Mouse (Mus musculus) heart, postnatal 0 days (tissue): Measurements from ENCODE around the gene Ambra1. TPM values are rescaled to one million over a fixed set of nuclear protein-coding genes. Genes with fewer than 3 reads are reported as not detected.

Experiments used
- ATAC-seq: fragments of 200-750 bp; cut with Nextera tagmentation; 2 replicates; pipeline ENCODE4 v1.8.0; 2017; ENCODE audit warnings: low read depth, moderate number of reproducible peaks, moderate library complexity; ENCODE audit not compliant: insufficient read depth
- DNase-seq: peaks from one replicate; pipeline ENCODE4 v3.0.0-alpha.2; 2016; ENCODE audit warnings: low spot score
- H3K27ac ChIP-seq: fragments of 300-500 bp; sonication (generic); 2 replicates; pipeline ENCODE4 v1.5.1; 2014; ENCODE audit warnings: low read depth, mild to moderate bottlenecking
- H3K27me3 ChIP-seq: fragments of 300-500 bp; sonication (generic); 2 replicates; pipeline ENCODE4 v1.6.1; 2014; ENCODE audit warnings: low read length, mixed read lengths; ENCODE audit not compliant: control insufficient read depth, insufficient read depth
- H3K36me3 ChIP-seq: fragments of 300-500 bp; sonication (generic); replicated peaks from 2 replicates; pipeline ENCODE4 v1.6.1; 2014; ENCODE audit warnings: low read length, mixed read lengths; ENCODE audit not compliant: control insufficient read depth, insufficient read depth
- H3K4me1 ChIP-seq: fragments of 300-500 bp; sonication (generic); 2 replicates; pipeline ENCODE4 v1.6.1; 2014; ENCODE audit warnings: antibody characterized with exemption; ENCODE audit not compliant: control insufficient read depth, insufficient read depth
- H3K4me2 ChIP-seq: fragments of 300-500 bp; sonication (generic); 2 replicates; pipeline ENCODE4 v1.6.1; 2014; ENCODE audit warnings: low read depth, mild to moderate bottlenecking, low read length, moderate library complexity
- H3K4me3 ChIP-seq: fragments of 300-500 bp; sonication (generic); 2 replicates; pipeline ENCODE4 v1.5.1; 2014; ENCODE audit warnings: low read depth, low read length
- H3K9ac ChIP-seq: fragments of 300-500 bp; sonication (generic); replicated peaks from 2 replicates; pipeline ENCODE4 v1.6.1; 2014; ENCODE audit warnings: low read depth, low read length, mixed read lengths
- H3K9me3 ChIP-seq: fragments of 300-500 bp; sonication (generic); replicated peaks from 2 replicates; pipeline ENCODE4 v1.6.1; 2016; ENCODE audit warnings: low read length; ENCODE audit not compliant: control insufficient read depth
- CTCF ChIP-seq: IDR thresholded peaks from 2 replicates; pipeline ENCODE4 v1.5.1; 2016; ENCODE audit warnings: antibody characterized with exemption, control low read depth, low read depth
- EP300 ChIP-seq: IDR thresholded peaks from 2 replicates; pipeline ENCODE4 v1.6.1; 2016; ENCODE audit warnings: antibody characterized with exemption, low read depth
- WGBS: fragments of 180-500 bp; shearing (Covaris S2); extraction: QIAGEN DNeasy Blood & Tissue Kit; methylation state at CpG from one replicate; pipeline ENCODE4 v1.1.7; 2014; 5-methylcytosine and 5-hydroxymethylcytosine counted together
- polyA plus RNA-seq: library from polyadenylated mRNA; unstranded; fragments of >200 nt; fragmentation: Nextera tagmentation; extraction: Ambion mirVana; gene quantifications from 2 replicates; pipeline ENCODE4 v1.2.1, GENCODE M21; 2015
- total RNA-seq: library from RNA; depleted of rRNA; stranded (reverse); fragments of >200 nt; gene quantifications from 2 replicates; pipeline ENCODE4 v1.2.3, GENCODE M21; 2014; ENCODE audit warnings: low replicate concordance

The Ambra1 gene
- total and polyA plus RNA-seq, 2 experiments from 2014 or later: 5.5 to 14.8 TPM

DNA sequence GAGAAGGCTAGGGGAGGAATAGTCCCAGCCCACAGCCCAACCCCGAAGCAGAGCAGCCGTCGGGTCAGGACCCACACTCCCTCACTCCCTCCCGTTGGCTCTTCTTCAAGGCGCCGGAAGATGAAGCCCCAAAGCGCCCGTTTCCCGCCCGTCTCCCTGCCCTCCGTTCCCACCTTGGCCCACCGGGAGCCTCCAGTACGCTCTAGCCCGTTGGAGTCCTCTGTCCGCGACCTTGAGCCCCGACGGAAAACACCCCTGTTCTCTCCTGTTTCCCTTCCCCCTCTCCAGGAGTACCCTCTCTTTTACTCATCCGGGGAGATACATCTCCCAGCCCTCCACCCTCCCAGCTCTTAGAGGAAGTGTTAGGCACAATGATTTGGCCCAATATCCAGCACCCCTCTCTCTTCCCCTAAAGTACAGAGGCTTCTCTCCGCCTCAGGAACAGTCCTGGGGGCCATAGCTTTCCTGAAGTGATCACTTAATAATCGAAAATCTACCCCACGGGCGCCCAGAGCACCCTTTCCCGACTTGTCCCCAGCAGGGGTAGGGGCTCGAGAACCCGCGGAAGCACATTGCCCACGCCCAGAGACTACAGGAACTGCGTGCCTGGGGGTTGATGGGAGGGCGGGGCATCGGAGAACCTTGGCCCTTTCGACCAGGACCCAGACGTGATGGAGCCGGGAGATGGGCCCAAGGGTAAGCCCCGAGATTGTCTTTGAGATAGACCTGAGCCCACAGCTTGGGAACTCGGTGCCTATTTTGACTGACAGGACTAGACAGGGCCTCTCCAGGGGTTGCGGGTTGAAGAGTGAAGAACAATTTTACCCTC is 192.9 kb downstream of the Ambra1 start:
- Histone ChIP-seq H3K9me3 (no peaks in the 10 kb centered on the region), H3K9ac (no peak overlapping the region), H3K27me3 (peaks cover 41% of the 10 kb centered on the region), H3K4me2 (peak overlapping the region; percentile 74), H3K27ac (no peak overlapping the region), H3K36me3 (peaks cover 13% of the 10 kb centered on the region), H3K4me3 (peak overlapping the region; percentile 53), H3K4me1 (peaks cover 8% of the 10 kb centered on the region)
- no peak for ATAC-seq
- WGBS: 2% methylated on average over 33 of the region's 37 CpGs
- TF ChIP-seq EP300 (no peak), CTCF (no peak)
- no peak for DNase-seq

DNA sequence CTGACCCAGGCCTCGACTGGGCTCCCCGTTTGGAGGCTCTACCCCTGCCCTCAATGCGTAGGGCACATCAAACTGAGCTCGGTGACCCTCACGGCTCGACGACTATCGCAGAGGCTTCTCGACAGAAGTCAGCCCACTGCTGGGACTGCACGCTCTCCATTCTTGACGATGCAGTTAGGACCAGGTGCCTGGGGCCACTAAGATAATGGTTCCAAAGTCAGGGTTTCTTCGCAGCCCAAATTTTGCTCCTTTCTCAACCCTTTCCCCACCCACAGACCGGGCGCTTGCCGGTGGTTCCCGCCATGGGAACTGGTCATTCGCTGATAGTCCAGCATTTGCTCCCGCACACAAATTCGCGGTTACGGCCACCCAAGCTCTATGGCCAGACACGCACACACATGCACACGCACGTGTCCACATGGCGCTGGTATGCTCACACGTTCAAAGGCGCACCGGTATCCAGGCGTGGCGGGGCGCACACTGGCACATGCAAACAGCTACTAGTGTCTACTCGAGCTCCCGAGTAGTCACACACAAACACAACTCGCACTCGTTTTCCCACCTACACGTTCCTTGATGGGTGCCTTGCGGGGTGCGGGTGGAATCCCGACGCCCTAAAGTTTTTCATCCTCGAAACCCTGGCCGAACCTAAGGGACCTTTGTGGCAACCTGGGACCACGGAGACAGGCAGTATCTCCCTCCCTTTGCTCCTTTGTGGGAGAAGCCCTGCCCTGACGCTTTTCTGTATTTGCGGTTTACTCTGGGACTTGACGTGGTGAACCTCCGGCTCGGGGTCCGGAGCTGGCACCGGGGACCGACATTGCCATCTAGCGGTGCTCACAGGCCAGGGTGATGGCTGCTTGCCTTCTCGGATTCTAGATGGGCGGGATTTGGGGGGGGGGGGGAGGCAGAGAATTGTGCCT is 193.7 kb downstream of the Ambra1 start:
- ATAC-seq (peak; percentile 58), DNase-seq (peak; percentile 69)
- H3K4me1 ChIP-seq: peaks cover 8% of the 10 kb centered on the region
- 0 out of 2 replicates have a peak, but pooled peaks cover 5% of the 10 kb centered on the region for H3K36me3 ChIP-seq
- H3K27me3 ChIP-seq: peaks cover 41% of the 10 kb centered on the region
- H3K4me2 ChIP-seq: peak overlapping the region; percentile 60
- 5% methylated on average over 54 of the region's 54 CpGs for WGBS
- H3K27ac ChIP-seq: no peak overlapping the region
- no peak overlapping the region for H3K9ac ChIP-seq
- no peaks in the 10 kb centered on the region for H3K9me3 ChIP-seq
- TF ChIP-seq CTCF (peak; percentile 75), EP300 (no peak)
- peak overlapping the region; percentile 53 for H3K4me3 ChIP-seq

DNA sequence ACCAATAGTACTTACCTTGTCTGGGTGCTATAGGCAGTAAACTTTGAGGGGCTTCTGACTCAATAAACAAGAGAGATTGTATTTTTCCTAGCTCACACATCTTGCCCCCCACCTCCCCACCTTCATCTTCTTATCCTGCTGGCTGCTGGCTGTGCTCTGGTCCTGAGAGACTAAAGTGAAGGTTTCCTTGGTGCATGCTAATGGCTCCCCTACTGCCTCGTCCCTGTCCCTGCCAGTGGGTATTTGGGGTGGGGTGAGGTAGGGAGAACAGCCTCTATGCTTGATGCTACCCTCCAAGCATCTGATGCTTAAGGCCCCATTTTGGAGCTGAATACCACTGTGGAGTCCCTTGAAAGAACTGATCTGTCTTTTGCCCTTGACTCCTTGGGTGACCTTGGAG is 194.8 kb downstream of the Ambra1 start:
- 78% methylated on average over 1 of the region's 1 CpGs for WGBS
- Histone ChIP-seq H3K27ac (no peak overlapping the region), H3K4me2 (no peak overlapping the region), H3K9ac (no peak overlapping the region), H3K27me3 (peaks cover 41% of the 10 kb centered on the region), H3K4me3 (no peak overlapping the region), H3K9me3 (no peaks in the 10 kb centered on the region), H3K4me1 (peaks cover 8% of the 10 kb centered on the region), H3K36me3 (0 out of 2 replicates have a peak, but pooled peaks cover 1% of the 10 kb centered on the region)
- TF ChIP-seq EP300 (no peak), CTCF (no peak)
- DNase-seq: no peak
- no peak for ATAC-seq

DNA sequence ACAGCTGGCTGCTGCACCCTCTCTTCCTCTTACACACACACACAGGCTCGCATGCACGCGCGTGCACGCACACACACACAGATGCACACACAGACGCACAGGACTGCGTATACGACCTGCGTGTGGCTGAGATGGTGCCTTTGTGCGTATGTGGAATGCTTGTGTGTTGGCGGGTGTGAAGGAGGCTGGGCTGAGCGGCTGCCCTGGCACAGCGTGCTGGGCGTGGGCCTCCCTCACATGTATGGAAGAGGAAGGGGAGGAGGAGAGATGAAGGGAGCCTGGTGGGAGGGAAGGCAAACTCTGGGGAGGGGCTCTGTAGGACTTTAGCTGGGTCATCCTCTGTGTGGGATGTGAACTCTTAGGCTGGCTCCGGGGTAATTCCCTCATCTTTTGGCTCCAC is 195.5 kb downstream of the Ambra1 start:
- H3K27me3 ChIP-seq: peaks cover 41% of the 10 kb centered on the region
- DNase-seq (no peak), ATAC-seq (no peak)
- peaks cover 11% of the 10 kb centered on the region for H3K4me1 ChIP-seq
- H3K9ac ChIP-seq: no peak overlapping the region
- H3K27ac ChIP-seq: no peak overlapping the region
- H3K36me3 ChIP-seq: no peaks in the 10 kb centered on the region
- no peak overlapping the region for H3K4me2 ChIP-seq
- WGBS: 78% methylated on average over 15 of the region's 15 CpGs
- H3K9me3 ChIP-seq: no peaks in the 10 kb centered on the region
- H3K4me3 ChIP-seq: no peak overlapping the region
- TF ChIP-seq CTCF (no peak), EP300 (no peak)

DNA sequence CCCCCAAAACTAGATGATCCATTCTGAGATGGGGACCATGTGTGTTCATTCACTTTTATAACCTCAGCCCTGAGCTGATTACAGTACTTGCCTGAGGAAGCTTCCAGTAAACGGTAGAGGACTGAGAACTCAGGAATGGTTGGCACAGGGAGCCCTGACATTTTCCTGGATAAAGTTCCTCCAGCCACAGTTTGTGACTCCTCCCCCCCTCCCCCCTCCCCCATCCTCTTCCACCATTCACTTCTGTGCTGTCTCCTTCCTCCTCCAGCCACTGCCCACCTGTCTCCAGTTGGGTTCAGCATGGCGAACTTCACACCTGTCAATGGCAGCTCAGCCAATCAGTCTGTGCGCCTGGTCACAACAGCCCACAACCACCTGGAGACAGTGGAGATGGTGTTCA is 197.0 kb downstream of the Ambra1 start, which contains the start of gene Chrm4:
TSS of gene Chrm4 (plus strand) at position 301 of the 400 bp plus-strand sequence.
- peak within 1 kb of the TSS; percentile 10 for H3K4me3 ChIP-seq
- peaks cover 17% of the 10 kb centered on the region for H3K4me1 ChIP-seq
- H3K9ac ChIP-seq: no peak within 1 kb of the TSS

More for the DNA sequence above, 197.0 kb downstream of the Ambra1 start, which contains the start of gene Chrm4:
- H3K27ac ChIP-seq: no peak within 1 kb of the TSS
- H3K36me3 ChIP-seq: no peaks in the 10 kb centered on the region
- no peak for TF ChIP-seq EP300
- TF ChIP-seq CTCF: no peak
- ATAC-seq: no peak
- peak within 1 kb of the TSS; percentile 32 for H3K4me2 ChIP-seq
- peaks cover 33% of the 10 kb centered on the region for H3K27me3 ChIP-seq
- DNase-seq: no peak
- H3K9me3 ChIP-seq: no peaks in the 10 kb centered on the region
- WGBS: 85% methylated on average over 3 of the region's 3 CpGs
